Mouse (Mus musculus): ENCODE results near the gene Map2k5.

Map2k5 gene

GRCm38 (mm10) chr9:63339256-63339655 lies 38.4 kb downstream of the Map2k5 start:
- no peak for DNase-seq (ENCODE audit: low spot score)

GRCm38 (mm10) chr9:63338716-63339115 lies 39.0 kb downstream of the Map2k5 start:
- no peak for DNase-seq (ENCODE audit: low spot score)

- DNase-seq (ENCODE audit: low spot score), result no peak
Measured at GRCm38 (mm10) chr9:63335816-63336215, 41.9 kb downstream of the Map2k5 start.

GRCm38 (mm10) chr9:63333074-63333473 lies 44.6 kb downstream of the Map2k5 start:
- no peak for DNase-seq (ENCODE audit: low spot score)

- no peak for DNase-seq (ENCODE audit: low spot score)
Measured at GRCm38 (mm10) chr9:63331246-63331645, 46.5 kb downstream of the Map2k5 start.

GRCm38 (mm10) chr9:63328958-63329685 lies 48.6 kb downstream of the Map2k5 start:
- no peak for DNase-seq (ENCODE audit: low spot score)

- no peak for DNase-seq (ENCODE audit: low spot score)
Measured at GRCm38 (mm10) chr9:63315231-63315630, 62.5 kb downstream of the Map2k5 start.

- DNase-seq (ENCODE audit: low spot score), result no peak
Measured at GRCm38 (mm10) chr9:63314126-63314525, 63.6 kb downstream of the Map2k5 start.

GRCm38 (mm10) chr9:63309956-63310355 lies 67.7 kb downstream of the Map2k5 start:
- DNase-seq (ENCODE audit: low spot score), result no peak

- peak; percentile 40 for DNase-seq (ENCODE audit: low spot score)
Measured at GRCm38 (mm10) chr9:63309008-63309407, 68.7 kb downstream of the Map2k5 start.

- no peak for DNase-seq (ENCODE audit: low spot score)
Measured at GRCm38 (mm10) chr9:63308441-63308840, 69.3 kb downstream of the Map2k5 start.

GRCm38 (mm10) chr9:63302511-63302910 lies 75.2 kb downstream of the Map2k5 start:
- DNase-seq (ENCODE audit: low spot score), result no peak

- no peak for DNase-seq (ENCODE audit: low spot score)
Measured at GRCm38 (mm10) chr9:63298656-63299055, 79.0 kb downstream of the Map2k5 start.

- DNase-seq (ENCODE audit: low spot score), result no peak
Measured at GRCm38 (mm10) chr9:63295551-63295958, 82.1 kb downstream of the Map2k5 start.

- no peak for DNase-seq (ENCODE audit: low spot score)
Measured at GRCm38 (mm10) chr9:63294846-63295245, 82.9 kb downstream of the Map2k5 start.

- peak; percentile 20 for DNase-seq (ENCODE audit: low spot score)
Measured at GRCm38 (mm10) chr9:63293781-63294480, 83.8 kb downstream of the Map2k5 start.

- no peak for DNase-seq (ENCODE audit: low spot score)
Measured at GRCm38 (mm10) chr9:63288676-63289075, 89.0 kb downstream of the Map2k5 start.

GRCm38 (mm10) chr9:63284392-63284791 lies 93.3 kb downstream of the Map2k5 start:
- DNase-seq (ENCODE audit: low spot score), result no peak

- no peak for DNase-seq (ENCODE audit: low spot score)
Measured at GRCm38 (mm10) chr9:63281996-63282395, 95.7 kb downstream of the Map2k5 start.

GRCm38 (mm10) chr9:63281086-63281485 lies 96.6 kb downstream of the Map2k5 start:
- no peak for DNase-seq (ENCODE audit: low spot score)

GRCm38 (mm10) chr9:63273781-63274180 lies 103.9 kb downstream of the Map2k5 start:
- DNase-seq (ENCODE audit: low spot score), result no peak

GRCm38 (mm10) chr9:63269839-63270238 lies 107.9 kb downstream of the Map2k5 start:
- no peak for DNase-seq (ENCODE audit: low spot score)

GRCm38 (mm10) chr9:63263188-63263587 lies 114.5 kb downstream of the Map2k5 start:
- no peak for DNase-seq (ENCODE audit: low spot score)

GRCm38 (mm10) chr9:63258768-63259167 lies 118.9 kb downstream of the Map2k5 start:
- DNase-seq (ENCODE audit: low spot score), result no peak
